ENCODE assay signal across 18 mouse cellular contexts in genomic region chr4:65843191-65843590, GRCm38 (mm10).
"Had no signal": no experiment of that assay in that cellular context is flagged by ENCODE, and none has a peak within 500 bp of the region (broad histone marks: within the 10 kb centered on the region; RNA-seq: fewer than 3 reads in every experiment).

No protein-coding gene starts in this region.

- H3K4me1 ChIP-seq: lung, embryonic 15.5 days; megakaryocyte, embryonic 14.5 days; neural tube, embryonic 12.5 days had no signal

- H3K4me3 ChIP-seq: lung, embryonic 15.5 days; megakaryocyte, embryonic 14.5 days; midbrain, embryonic 13.5 days; midbrain, embryonic 15.5 days; neural tube, embryonic 12.5 days had no signal

- H3K36me3 ChIP-seq: lung, embryonic 15.5 days; midbrain, embryonic 13.5 days; midbrain, embryonic 15.5 days; neural tube, embryonic 12.5 days had no signal

- H3K9me3 ChIP-seq: lung, embryonic 15.5 days; midbrain, embryonic 13.5 days; midbrain, embryonic 15.5 days; neural tube, embryonic 12.5 days had no signal

- H3K27ac ChIP-seq: lung, embryonic 15.5 days; macrophage; midbrain, embryonic 13.5 days; midbrain, embryonic 15.5 days; neural tube, embryonic 12.5 days had no signal

- DNase-seq: lung, adult 2 months; lung, postnatal 14 days; lung, postnatal 36 days; retina, postnatal 1 day; right cerebral cortex, adult 18-20 months; right cerebral cortex, postnatal 25 days; right cerebral cortex, postnatal 4 days; spleen, adult 18-20 months; thymus, adult 18-20 months; thymus, postnatal 14 days; thymus, postnatal 36 days had no signal

- ATAC-seq: lung, postnatal 0 days; midbrain, embryonic 13.5 days; midbrain, embryonic 15.5 days had no signal

- H3K27me3 ChIP-seq: lung, embryonic 15.5 days; megakaryocyte, embryonic 14.5 days had no signal
